9 mouse cellular contexts compared by ENCODE assay signal in the genomic region with DNA sequence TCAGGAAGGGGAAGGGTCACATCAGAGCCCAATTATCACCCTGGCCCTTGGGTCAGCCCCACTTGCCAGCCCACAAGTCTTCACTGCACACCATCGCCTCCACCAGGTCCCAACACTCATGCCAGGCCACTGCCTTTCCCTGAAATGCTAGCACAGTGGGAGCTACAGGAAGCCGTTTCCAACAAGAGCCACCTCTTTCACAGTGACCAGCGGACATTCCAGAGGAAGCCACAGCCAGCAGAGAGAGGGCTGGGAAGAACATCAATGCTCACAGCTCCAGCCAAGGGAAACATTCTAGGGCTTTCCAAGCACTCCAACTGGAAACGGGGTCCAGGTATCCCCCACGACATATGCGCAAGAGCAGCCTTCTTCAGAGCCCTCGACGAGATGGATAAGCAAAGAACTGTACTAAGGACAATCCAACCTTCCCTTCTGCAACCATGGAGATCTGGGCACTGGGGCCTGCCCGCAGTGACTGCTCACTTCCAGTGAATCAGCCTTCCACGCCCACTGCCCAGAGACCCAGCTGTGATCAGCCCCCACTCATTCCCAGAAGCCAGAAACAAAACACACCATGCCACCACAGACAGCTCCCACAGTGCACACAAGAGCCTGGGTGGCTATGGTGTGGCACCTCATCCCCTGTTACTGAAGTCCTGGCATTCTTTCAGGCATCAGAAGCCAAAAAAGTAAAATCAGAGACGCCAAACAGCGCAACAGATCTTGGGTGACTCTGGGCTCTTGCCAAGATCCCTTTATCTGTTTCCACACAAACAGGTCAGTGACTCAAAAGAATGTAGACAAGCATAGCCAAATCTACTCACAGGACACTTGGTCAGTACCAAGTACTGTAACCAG. TPM values are rescaled to one million over a fixed set of nuclear protein-coding genes. Genes with fewer than 3 reads are reported as not detected.
A peak's percentile ranks its signal among the peaks of the same experiment; 100 is the strongest.
DNase-seq lines count a peak whose midpoint lies in the region; ATAC-seq and TF ChIP-seq lines count a peak whose summit lies in the region.
"Had no signal": no experiment of that assay in that cellular context is flagged by ENCODE, and none has a peak within 500 bp of the region (broad histone marks: within the 10 kb centered on the region; RNA-seq: fewer than 3 reads in every experiment).

No protein-coding gene starts in this region.

- no peak overlapping the region for H3K9ac ChIP-seq in liver, adult 2 months (ENCODE audit: low read depth, low read length)
- no peak overlapping the region for H3K9ac ChIP-seq in liver, embryonic 11.5 days (ENCODE audit: low read depth, low read length)
- no peak overlapping the region for H3K9ac ChIP-seq in heart, embryonic 11.5 days (ENCODE audit: low read depth, low read length)
- no peak overlapping the region for H3K9ac ChIP-seq in kidney, postnatal 0 days (ENCODE audit: low read depth, low read length)
- H3K9ac ChIP-seq in midbrain, embryonic 16.5 days (ENCODE audit: low read depth, low read length): no peak overlapping the region
- H3K9ac ChIP-seq: liver, embryonic 14.5 days had no signal

- H3K4me2 ChIP-seq in liver, embryonic 11.5 days: no peak overlapping the region
- peak overlapping the region; percentile 27 for H3K4me2 ChIP-seq in heart, embryonic 11.5 days
- peak overlapping the region; percentile 35 for H3K4me2 ChIP-seq in kidney, postnatal 0 days (ENCODE audit: low read length)
- H3K4me2 ChIP-seq in midbrain, embryonic 16.5 days (ENCODE audit: low read length): no peak overlapping the region

- H3K36me3 ChIP-seq in liver, adult 2 months (ENCODE audit: control insufficient read depth, insufficient read depth, low read length): no peaks in the 10 kb centered on the region
- peaks cover 3% of the 10 kb centered on the region; the same call in 1 of the 2 replicates for H3K36me3 ChIP-seq in liver, embryonic 11.5 days (ENCODE audit: control insufficient read depth, insufficient read depth, low read length)
- H3K36me3 ChIP-seq in heart, embryonic 11.5 days (ENCODE audit: control insufficient read depth, insufficient read depth, low read length): no peaks in the 10 kb centered on the region; the same call in 1 of the 2 replicates
- peaks cover 3% of the 10 kb centered on the region for H3K36me3 ChIP-seq in kidney, postnatal 0 days (ENCODE audit: insufficient read depth, low read length)
- no peaks in the 10 kb centered on the region for H3K36me3 ChIP-seq in midbrain, embryonic 16.5 days (ENCODE audit: control insufficient read depth, insufficient read depth, low read length)

- peaks cover 72% of the 10 kb centered on the region for H3K79me2 ChIP-seq in liver, adult 2 months (ENCODE audit: control insufficient read depth, insufficient read depth, low read length)

- no peaks in the 10 kb centered on the region for H3K27me3 ChIP-seq in liver, adult 2 months (ENCODE audit: control insufficient read depth, insufficient read depth, low read length)
- H3K27me3 ChIP-seq in liver, embryonic 11.5 days (replicated peaks; ENCODE audit: control insufficient read depth, insufficient read depth, low read length): no peaks in the 10 kb centered on the region
- no peaks in the 10 kb centered on the region for H3K27me3 ChIP-seq in heart, embryonic 11.5 days (ENCODE audit: control insufficient read depth, insufficient read depth, low read length)
- H3K27me3 ChIP-seq in kidney, postnatal 0 days (ENCODE audit: insufficient read depth, low read length): no peaks in the 10 kb centered on the region
- no peaks in the 10 kb centered on the region for H3K27me3 ChIP-seq in midbrain, embryonic 16.5 days (ENCODE audit: control insufficient read depth, insufficient read depth, low read depth, low read length)

- peak overlapping the region; percentile 71 for H3K27ac ChIP-seq in liver, adult 2 months (replicated peaks; ENCODE audit: insufficient read depth, low read depth, low read length)
- H3K27ac ChIP-seq in liver, embryonic 11.5 days (ENCODE audit: low read depth, low read length): no peak overlapping the region
- H3K27ac ChIP-seq in brown adipose tissue, adult 24 weeks (replicated peaks; ENCODE audit: low read depth, low read length): peak overlapping the region; percentile 80
- peak overlapping the region; percentile 29; the same call in 1 of the 2 replicates for H3K27ac ChIP-seq in heart, embryonic 11.5 days (ENCODE audit: low read depth, low read length)
- H3K27ac ChIP-seq in kidney, postnatal 0 days: peak overlapping the region; percentile 47; the same call in 1 of the 2 replicates
- H3K27ac ChIP-seq in midbrain, embryonic 16.5 days (ENCODE audit: low read length): peak overlapping the region; percentile 15; the same call in 1 of the 2 replicates
- H3K27ac ChIP-seq: liver, embryonic 14.5 days had no signal

- WGBS in liver, adult 2 months: 23% methylated on average over 12 of the region's 12 CpGs
- 72% methylated on average over 12 of the region's 12 CpGs for WGBS in liver, embryonic 11.5 days
- 57% methylated on average over 12 of the region's 12 CpGs for WGBS in heart, embryonic 11.5 days (ENCODE audit: insufficient replicate concordance)
- 35% methylated on average over 12 of the region's 12 CpGs for WGBS in kidney, postnatal 0 days
- 68% methylated on average over 12 of the region's 12 CpGs for WGBS in midbrain, embryonic 16.5 days

- no peak for TF ChIP-seq CTCF in liver, adult 2 months (IDR thresholded peaks at IDR 0.05; ENCODE audit: low read depth, low read length)
- TF ChIP-seq CTCF in kidney, postnatal 0 days (IDR thresholded peaks at IDR 0.05; ENCODE audit: low read depth): peak; percentile 16; the same call in 1 of the 2 replicates

- ATAC-seq in liver, embryonic 11.5 days (replicated peaks; ENCODE audit: low FRiP score): no peak
- no peak for ATAC-seq in heart, embryonic 11.5 days (replicated peaks; ENCODE audit: insufficient number of reproducible peaks, low FRiP score, low TSS enrichment)
- no peak for ATAC-seq in kidney, postnatal 0 days (replicated peaks; ENCODE audit: low FRiP score, low read depth)
- no peak for ATAC-seq in midbrain, embryonic 16.5 days

- peak; percentile 97 for DNase-seq in liver, adult 2 months (ENCODE audit: extremely low read depth, low read depth, low spot score)
- no peak for DNase-seq in liver, embryonic 11.5 days (ENCODE audit: low spot score)
- DNase-seq in kidney, postnatal 0 days (ENCODE audit: low spot score): peak; percentile 73
- no peak for DNase-seq in embryo, embryonic 9.5 days (ENCODE audit: extremely low spot score)
- DNase-seq in left cerebral cortex, postnatal 4 days: no peak

- H3K9me3 ChIP-seq in liver, embryonic 11.5 days (ENCODE audit: control insufficient read depth, low read length): no peaks in the 10 kb centered on the region
- no peaks in the 10 kb centered on the region for H3K9me3 ChIP-seq in heart, embryonic 11.5 days (replicated peaks; ENCODE audit: control insufficient read depth, low read length)
- H3K9me3 ChIP-seq in kidney, postnatal 0 days (replicated peaks; ENCODE audit: low read length): no peaks in the 10 kb centered on the region
- no peaks in the 10 kb centered on the region for H3K9me3 ChIP-seq in midbrain, embryonic 16.5 days (replicated peaks; ENCODE audit: control insufficient read depth, low read length, poor library complexity, severe bottlenecking)

- TF ChIP-seq POLR2A in liver, adult 2 months (IDR thresholded peaks at IDR 0.05; ENCODE audit: extremely low read depth, insufficient read depth, low read length): no peak

- intact Hi-C loops in left cerebral cortex, postnatal 4 days (cut with DNase I): loop anchor here (5.0 kb wide), 2 partner anchors 44 to 64 kb away; no protein-coding TSS in a partner anchor

- no peak overlapping the region for H3K4me3 ChIP-seq in liver, adult 2 months (ENCODE audit: insufficient read depth, low read depth, low read length)
- H3K4me3 ChIP-seq in liver, embryonic 11.5 days (ENCODE audit: low read depth, low read length): no peak overlapping the region
- 0 out of 2 replicates have a peak overlapping the region, but pooled peaks have one; percentile 0 for H3K4me3 ChIP-seq in brown adipose tissue, adult 24 weeks (ENCODE audit: insufficient read depth, low read depth, low read length)
- no peak overlapping the region for H3K4me3 ChIP-seq in heart, embryonic 11.5 days (ENCODE audit: low read depth, low read length)
- H3K4me3 ChIP-seq in kidney, postnatal 0 days (replicated peaks; ENCODE audit: low read depth, low read length): no peak overlapping the region
- H3K4me3 ChIP-seq in midbrain, embryonic 16.5 days (ENCODE audit: low read depth, low read length): no peak overlapping the region

- peaks cover 68% of the 10 kb centered on the region for H3K4me1 ChIP-seq in liver, adult 2 months (ENCODE audit: control insufficient read depth, insufficient read depth, low read length)
- peaks cover 63% of the 10 kb centered on the region for H3K4me1 ChIP-seq in liver, embryonic 11.5 days (replicated peaks; ENCODE audit: control insufficient read depth, insufficient read depth, low read length)
- H3K4me1 ChIP-seq in brown adipose tissue, adult 24 weeks (ENCODE audit: control insufficient read depth, insufficient read depth, insufficient read length, low read length): peaks cover 76% of the 10 kb centered on the region
- H3K4me1 ChIP-seq in heart, embryonic 11.5 days (ENCODE audit: control insufficient read depth, insufficient read depth, low read length): peaks cover 83% of the 10 kb centered on the region
- H3K4me1 ChIP-seq in kidney, postnatal 0 days (replicated peaks; ENCODE audit: insufficient read depth, low read length): peaks cover 73% of the 10 kb centered on the region
- H3K4me1 ChIP-seq in midbrain, embryonic 16.5 days (ENCODE audit: control insufficient read depth, insufficient read depth, low read length): peaks cover 67% of the 10 kb centered on the region

RNA-seq across cellular contexts. Expression of a gene that starts 6.4 kb away (rescaled TPM):
- 4.2 and 7.5 TPM in 2 replicates for total RNA-seq in liver, adult 2 months (2014; rRNA removed)
- 19.3 and 19.5 TPM in 2 replicates for polyA plus RNA-seq in liver, adult 2 months (2012; rRNA removed)
- polyA plus RNA-seq in liver, embryonic 11.5 days (2014; fragmentation: Nextera tagmentation; extraction: Ambion mirVana): 8.2 and 9.8 TPM in 2 replicates
- 18.9 and 20.2 TPM in 2 replicates for polyA plus RNA-seq in brown adipose tissue, adult 24 weeks (2012; ENCODE audit: insufficient read depth, insufficient read length, missing spikeins)
- polyA plus RNA-seq in heart, embryonic 11.5 days (2014; fragmentation: Nextera tagmentation; extraction: Ambion mirVana): 14.6 and 14.8 TPM in 2 replicates
- 15.5 TPM in 2 replicates for polyA plus RNA-seq in kidney, postnatal 0 days (2015; fragmentation: Nextera tagmentation; extraction: Ambion mirVana)
- 9.6 and 10.1 TPM in 2 replicates for polyA plus RNA-seq in midbrain, embryonic 16.5 days (2015; fragmentation: Nextera tagmentation; extraction: Ambion mirVana)
- total RNA-seq in left cerebral cortex, postnatal 4 days (2021): 100 to 1,000 TPM; 117 to 121 TPM

RNA-seq across cellular contexts. Expression of a gene that starts 33.6 kb away (rescaled TPM):
- total RNA-seq in liver, adult 2 months (2014; rRNA removed): 5.4 and 7.4 TPM in 2 replicates
- 28.6 and 33.8 TPM in 2 replicates for polyA plus RNA-seq in liver, adult 2 months (2012; rRNA removed)
- 50.1 and 55.0 TPM in 2 replicates for polyA plus RNA-seq in liver, embryonic 11.5 days (2014; fragmentation: Nextera tagmentation; extraction: Ambion mirVana)
- polyA plus RNA-seq in brown adipose tissue, adult 24 weeks (2012; ENCODE audit: insufficient read depth, insufficient read length, missing spikeins): 18.7 and 21.7 TPM in 2 replicates
- 64.9 and 66.8 TPM in 2 replicates for polyA plus RNA-seq in heart, embryonic 11.5 days (2014; fragmentation: Nextera tagmentation; extraction: Ambion mirVana)
- 77.2 and 80.0 TPM in 2 replicates for polyA plus RNA-seq in kidney, postnatal 0 days (2015; fragmentation: Nextera tagmentation; extraction: Ambion mirVana)
- 69.8 and 70.1 TPM in 2 replicates for polyA plus RNA-seq in midbrain, embryonic 16.5 days (2015; fragmentation: Nextera tagmentation; extraction: Ambion mirVana)
- 10 to 100 TPM; 32.1 to 33.0 TPM for total RNA-seq in left cerebral cortex, postnatal 4 days (2021)

Comparison
In these comparisons a context has a peak if more than half of its experiments do, and no peak if none do; other contexts are left out.
1. DNase-seq: peak in liver, adult 2 months (single experiment) and kidney, postnatal 0 days (single experiment); none in liver, embryonic 11.5 days (single experiment), embryo, embryonic 9.5 days (single experiment) and left cerebral cortex, postnatal 4 days (single experiment).
2. H3K4me2 ChIP-seq: peak in heart, embryonic 11.5 days (single experiment) and kidney, postnatal 0 days (single experiment); none in liver, embryonic 11.5 days (single experiment) and midbrain, embryonic 16.5 days (single experiment).